Mouse (Mus musculus) kidney, postnatal 4 days (tissue): ENCODE measurements around the gene Eno1.
"Not testable (repeated sequence)": the region's sequence is repeated elsewhere in the genome, so short reads cannot be mapped to it uniquely, and the experiment has no call there.

Source experiments
- DNase-seq, 2 experiments: peaks; one replicate each; pipeline ENCODE4 v3.0.0; 2021; ENCODE audit warnings: mixed read lengths in 2 of 2

Gene Eno1

DNA sequence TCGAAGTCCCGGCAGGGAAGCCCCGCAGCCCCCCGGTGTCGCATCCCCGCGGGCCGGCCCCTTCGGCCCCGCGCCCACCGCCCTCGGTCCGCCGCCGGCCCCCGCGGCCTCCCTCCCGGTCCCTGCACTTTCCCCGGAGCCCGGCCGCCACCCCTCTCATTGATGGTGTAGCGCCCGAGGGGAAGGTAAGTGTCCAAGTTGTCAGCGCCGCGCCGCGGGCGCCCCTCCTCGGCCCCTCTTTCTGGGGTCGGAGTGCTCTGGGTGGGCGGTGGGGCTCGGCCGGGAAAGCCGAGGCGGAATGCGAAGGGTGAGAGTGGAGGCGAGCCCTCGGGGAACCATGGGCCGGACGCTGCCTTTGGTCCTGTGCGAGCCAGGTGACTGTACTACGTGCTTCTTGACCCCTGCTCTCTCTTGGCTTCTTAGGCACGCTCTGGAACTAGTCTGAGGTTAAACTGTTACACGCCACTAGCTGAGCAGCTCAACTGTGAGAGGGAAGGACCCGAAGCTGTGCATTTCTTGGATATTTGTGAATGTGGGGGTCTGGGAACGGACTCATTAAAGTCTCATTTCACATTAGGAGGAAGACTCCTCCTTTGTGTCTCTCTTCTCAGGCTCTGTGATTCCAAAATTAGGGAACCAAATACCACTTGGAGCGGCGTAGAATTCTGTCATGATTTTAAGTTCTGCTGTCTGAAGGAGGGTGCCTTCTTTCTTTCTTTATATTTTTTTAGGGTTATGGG is 45.5 kb downstream of the Eno1 start:
- DNase-seq = peak; percentile 63 to 78

DNA sequence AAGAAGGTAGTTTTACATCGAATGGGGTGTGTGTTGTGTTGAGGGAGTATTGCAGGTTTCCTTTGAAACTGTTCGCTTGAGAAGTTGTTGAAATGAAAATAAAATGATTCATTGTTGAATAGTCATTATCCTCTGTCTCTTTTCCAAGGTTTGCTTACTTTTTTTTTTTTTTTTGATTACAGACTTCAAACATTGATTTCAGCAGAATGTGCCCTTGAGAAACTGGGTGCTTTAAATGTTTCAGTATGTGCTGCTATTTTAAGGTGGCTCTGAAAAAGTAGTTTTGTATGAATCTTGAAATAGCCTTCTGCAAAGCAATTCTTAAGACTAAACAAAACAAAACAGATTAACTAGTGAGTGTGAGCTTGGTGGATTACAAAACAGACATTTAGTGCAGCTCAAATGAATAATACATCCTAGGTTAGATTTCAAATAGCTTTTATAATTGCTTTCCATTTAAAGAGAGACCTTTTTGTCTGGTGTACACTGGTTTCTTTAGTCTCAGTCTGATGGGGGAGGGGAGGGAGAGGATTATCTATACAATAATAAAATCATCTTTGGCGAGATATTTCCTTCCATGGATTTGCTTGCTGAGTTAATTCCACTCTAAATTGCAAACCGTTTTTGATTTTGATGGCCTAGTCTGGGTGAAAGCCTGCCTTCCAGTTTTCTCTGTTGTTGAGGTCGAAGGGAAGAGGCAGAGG is 46.3 kb downstream of the Eno1 start:
- DNase-seq = no peak

DNA sequence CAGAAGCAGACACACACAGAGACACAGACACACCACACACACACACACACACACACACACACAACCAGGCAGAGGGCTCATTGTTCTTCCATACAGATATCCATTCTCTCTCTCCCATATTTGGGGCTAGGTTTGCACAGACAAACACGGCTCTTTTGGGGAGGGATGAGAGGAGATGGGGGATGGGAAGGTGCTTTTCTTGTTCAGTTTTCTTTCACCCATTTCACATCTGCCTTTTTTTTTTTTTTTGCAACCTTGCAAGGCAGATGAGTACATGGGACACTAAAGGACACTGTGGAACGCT is 46.8 kb downstream of the Eno1 start:
- DNase-seq = no peak

DNA sequence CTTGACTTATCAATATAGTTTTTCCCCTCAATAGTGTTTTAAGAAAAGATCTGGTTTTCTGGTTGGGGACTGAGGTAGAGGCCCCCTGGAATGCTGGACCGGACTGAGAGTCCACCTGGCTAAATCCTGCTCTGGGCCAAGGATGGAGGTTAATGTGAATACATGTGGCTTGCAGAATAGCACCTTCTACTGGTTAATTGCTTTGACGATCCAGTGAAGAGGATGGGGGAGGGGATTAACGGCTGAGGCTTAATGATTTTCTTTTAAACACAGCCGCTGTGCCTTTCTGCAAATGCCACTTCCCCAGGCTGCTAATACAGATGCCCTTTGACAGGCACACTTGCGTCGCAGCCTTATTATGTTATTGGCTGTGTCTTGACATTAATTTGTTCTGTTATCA is 47.5 kb downstream of the Eno1 start:
- peak; percentile 35 to 59 for DNase-seq

DNA sequence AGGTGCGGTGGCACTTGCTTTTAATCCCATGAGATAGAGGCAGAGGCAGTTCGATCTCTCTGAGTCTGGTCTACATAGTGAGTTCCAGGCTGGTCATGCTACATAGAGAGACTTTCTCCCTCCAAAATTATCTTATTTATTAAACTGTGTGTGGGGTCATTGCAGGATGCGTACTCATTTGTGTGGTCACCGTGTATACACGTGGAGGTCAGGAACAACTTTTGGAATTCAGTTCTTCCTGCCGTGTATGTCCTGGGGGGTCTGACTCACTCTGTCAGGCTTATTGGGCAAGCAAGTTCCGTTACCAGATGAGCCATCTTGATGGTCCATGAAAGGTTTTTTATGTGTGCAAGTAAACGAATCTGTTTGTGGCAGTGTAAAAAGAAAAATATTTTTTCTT is 50.5 kb downstream of the Eno1 start:
- DNase-seq = no peak

DNA sequence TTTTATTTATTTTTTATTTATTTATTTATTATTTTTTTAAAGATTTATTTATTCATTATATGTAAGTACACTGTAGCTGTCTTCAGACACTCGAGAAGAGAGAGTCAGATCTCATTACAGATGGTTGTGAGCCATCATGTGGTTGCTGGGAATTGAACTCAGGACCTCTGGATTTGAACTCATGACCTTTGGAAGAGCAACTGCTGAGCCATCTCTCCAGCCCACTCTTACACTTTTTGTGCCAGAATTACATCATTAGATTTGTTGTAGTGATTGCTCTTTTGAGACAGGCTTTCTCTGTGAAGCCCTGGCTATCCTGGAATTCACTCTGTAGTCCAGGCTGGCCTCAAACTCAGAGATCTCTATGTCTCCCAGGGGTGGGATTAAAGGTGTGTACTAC is 50.9 kb downstream of the Eno1 start:
- not testable (repeated sequence) for DNase-seq

DNA sequence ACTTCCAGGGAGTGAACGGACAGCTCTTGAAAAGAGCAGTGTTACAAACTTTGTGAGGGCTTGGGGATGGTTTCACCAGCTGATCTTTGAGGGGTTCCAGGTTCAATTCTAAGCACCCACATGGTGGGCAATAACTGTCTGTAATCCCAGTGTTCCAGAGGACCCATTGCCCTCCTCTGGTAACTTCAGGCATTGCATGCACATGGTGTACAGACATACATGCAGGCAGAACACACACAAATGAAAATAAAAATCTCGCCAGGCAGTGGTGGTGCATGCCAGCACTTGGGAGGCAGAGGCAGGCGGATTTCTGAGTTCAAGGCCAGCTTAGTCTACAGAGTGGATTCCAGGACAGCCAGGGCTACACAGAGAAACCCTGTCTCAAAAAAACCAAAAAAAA is 55.4 kb downstream of the Eno1 start:
- DNase-seq = no peak

DNA sequence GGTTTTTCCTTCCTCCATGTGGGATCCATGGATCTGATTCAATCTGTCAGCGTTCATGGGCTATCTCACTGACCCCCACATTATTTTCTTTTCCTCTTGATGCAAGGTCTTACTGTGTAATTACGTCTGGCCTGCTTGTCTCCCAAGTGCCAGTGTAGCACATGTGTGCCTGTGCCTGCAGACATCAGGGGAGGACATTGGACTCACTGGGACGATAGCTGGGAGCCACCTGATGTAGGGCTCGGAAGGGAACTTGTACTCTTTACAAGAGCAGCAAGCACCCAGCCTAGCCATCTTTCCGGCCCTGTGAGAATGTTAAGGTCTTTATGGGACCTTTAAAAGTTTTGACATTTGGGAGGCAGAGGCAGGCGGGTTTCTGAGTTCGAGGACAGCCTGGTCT is 58.3 kb downstream of the Eno1 start:
- DNase-seq = no peak

DNA sequence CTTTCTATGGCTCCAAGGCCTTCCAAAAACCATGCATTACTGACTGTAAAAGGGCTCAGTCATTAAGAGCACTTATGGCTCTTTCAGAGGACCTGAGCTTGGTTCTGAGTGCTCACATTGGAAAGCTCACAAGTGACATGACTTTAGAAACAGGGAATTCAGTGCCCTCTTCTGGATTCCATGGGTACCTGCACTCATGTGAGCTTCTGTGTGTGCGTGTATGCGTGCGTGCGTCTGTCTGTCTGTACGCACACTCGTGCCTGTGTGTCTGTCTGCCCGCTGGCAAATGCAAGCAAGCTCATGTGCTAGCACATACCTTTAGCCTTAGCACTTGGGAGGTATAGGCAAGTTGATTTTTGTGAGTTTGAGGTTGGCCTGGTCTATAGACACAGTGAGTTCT is 59.4 kb downstream of the Eno1 start:
- DNase-seq = no peak
